Mouse (Mus musculus) liver, adult 2 months (tissue): ENCODE measurements around the gene Ccdc162.

Source experiments
- CTCF ChIP-seq: fragments of 200-500 bp; IDR thresholded peaks from 2 replicates; pipeline ENCODE4 v1.5.1; 2011; ENCODE audit warnings: low read depth, low read length, control low read depth
- POLR2A ChIP-seq: fragments of 200-500 bp; IDR thresholded peaks from 2 replicates; pipeline ENCODE4 v1.6.1; 2011; ENCODE audit warnings: low read length, control low read depth; ENCODE audit not compliant: insufficient read depth; ENCODE audit errors: extremely low read depth

- peak; percentile 72 for TF ChIP-seq CTCF
- TF ChIP-seq POLR2A = no peak
Observed at GRCm38 (mm10) chr10:41682546-41683393, 33.7 kb downstream of the Ccdc162 start.
